Mouse (Mus musculus) heart, postnatal 4 days (tissue): ENCODE data around the gene Kcnip1. TPM values are rescaled to one million over a fixed set of nuclear protein-coding genes. Genes with fewer than 3 reads are reported as not detected.

ENCODE experiments used
- DNase-seq: peaks from one replicate; pipeline ENCODE4 v3.0.0; 2021
- total RNA-seq, 2 experiments: library from RNA; stranded (reverse); gene quantifications; 2 replicates each; pipeline ENCODE4 v1.2.3; 2021

Kcnip1 gene
- total RNA-seq, 2 experiments from 2014 or later, result not detected

DNA sequence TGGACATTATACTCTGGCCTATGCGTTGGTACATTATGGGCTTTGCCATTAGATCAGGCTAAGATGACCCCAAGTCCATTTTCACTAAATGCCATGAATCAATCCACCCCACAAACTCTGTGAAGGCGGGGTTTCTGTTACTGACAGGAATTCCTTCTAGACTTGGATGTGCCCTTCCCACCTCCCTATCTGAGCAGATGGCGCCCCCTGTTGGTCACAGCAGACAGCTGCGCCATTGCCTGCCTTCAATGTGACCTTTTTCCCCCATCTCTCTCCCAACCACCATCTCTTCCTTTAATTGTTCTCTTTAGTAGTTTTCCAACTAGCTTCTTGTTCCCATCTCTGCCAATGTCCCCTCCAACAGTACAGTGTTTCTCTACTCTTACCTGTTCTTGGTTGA, 243.0 kb downstream of the Kcnip1 start:
- DNase-seq, result no peak

DNA sequence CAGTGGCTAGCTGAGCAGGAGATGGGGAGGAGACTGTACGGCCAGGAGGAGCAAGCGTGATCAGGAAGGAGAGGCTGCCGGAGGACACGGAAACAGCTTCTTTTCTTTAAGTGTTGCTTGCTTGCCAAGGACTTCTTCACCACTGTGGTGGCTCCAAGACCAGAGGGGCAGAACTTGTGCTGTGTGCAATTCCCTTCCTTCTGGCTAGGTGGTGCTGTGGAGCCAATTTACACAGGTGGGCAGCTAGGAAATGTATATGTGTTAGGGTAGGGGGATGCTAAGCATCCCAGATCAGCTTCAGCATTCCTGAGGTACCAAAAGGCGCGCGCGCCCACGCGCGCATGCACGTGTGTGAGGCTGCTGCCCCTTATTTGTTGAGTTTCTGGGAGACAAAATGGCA, 243.5 kb downstream of the Kcnip1 start:
- no peak for DNase-seq

DNA sequence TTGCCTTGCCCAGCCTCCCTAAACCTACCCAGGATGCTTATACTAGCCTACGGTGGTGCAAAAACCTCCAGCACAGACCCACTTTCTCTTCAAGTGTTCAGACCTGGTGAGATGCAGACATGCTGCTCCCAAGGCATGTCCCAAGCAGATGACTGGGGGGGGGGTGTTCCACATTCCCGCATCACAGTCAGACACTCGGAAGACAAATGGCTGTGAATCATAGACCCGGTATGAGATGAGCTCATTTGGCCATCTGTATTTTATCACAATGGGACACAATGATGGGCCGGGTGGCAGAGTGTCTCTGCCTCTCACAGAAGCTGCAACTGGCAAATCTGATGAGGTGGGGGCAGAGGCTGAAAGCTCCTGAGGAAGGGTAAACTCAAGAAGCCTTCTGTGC, 244.2 kb downstream of the Kcnip1 start:
- DNase-seq, result no peak

DNA sequence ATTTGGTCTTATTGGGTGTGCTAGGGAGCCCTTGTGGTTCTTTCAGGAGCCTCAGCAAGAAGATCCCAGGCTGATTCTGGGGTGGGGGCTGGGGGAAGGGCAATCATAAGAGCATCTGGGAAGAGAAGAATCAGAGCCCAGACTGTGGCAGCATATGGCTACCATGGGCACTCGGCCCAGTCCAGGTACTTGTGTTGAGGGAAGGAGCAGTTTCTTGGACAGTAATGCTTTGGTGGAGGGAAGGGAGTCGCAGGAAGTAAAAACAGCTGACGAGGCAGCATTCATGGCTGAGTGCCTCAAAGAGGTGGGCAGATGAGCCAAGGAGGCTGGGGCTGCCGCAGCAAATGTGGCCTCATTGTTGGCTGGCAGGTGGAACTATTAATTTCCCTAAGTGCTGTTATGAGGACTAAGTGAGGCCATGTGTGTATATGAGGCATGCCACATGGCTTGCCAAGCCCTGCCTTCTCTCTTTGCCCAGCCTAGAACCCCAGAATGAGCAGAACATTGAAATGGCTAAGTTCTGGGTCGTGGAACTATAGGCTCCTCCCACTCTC, 245.5 kb downstream of the Kcnip1 start:
- DNase-seq, result no peak

DNA sequence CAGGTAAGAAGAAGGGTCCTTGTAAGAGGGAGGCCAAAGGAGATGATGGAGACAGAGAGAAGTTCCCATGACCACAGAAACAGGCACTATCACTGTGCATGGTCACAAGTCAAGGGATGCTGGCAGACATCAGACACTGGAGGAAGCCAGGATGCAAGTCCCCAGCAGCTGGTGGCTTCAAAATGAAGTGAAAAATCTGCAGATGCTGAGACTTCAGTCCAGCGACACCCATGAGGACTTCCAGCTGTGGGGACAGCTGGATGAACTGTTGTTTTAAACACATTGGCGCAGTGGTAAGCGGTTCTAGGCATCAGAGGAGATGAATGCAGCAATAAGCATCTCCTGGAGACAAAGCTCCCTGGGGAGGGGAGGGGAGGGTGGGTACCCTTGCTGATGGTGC, 246.6 kb downstream of the Kcnip1 start:
- DNase-seq, result peak; percentile 31

DNA sequence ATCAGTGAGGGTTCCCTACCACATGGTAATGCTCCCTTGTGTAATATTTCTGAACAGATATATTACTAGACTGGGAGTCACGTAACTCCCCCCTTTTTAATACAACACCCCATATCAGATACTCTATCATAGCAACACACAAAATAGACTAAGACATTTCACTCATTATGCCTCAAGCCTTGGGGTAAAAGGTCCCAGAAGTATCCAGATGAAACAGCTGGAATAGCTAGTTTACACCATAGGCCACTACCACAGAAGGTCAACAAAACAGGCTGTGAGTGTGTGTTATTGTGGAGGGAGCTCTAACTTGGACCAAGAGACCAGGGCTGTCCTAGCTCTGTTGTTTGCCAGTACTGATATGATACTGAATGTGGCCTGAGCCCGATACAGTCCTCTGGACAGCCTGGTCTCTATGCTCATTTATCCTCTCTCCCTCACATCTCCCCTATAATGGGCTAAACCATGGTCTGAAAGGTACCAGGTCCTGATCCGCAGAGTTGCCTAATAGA, 247.1 kb downstream of the Kcnip1 start:
- no peak for DNase-seq

DNA sequence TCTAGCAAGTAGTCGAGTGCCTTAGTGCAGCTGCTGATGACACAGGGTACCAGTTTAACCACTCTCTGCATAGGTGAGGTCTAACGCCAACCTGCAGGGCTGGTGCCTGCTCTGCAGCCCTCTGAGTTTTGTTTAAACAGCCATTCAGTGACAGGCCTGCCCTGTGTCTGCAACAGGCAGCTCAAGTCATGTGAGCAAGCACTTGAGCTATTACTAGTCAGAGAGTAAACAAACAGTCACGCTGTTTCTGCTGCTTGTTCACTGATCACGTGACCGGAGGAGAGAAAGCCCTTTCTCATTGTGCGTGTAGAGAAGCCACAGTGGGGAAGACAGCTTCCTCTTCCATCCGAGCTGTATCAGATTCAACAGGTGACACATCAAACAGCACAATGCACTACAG, 248.5 kb downstream of the Kcnip1 start:
- DNase-seq, result no peak

DNA sequence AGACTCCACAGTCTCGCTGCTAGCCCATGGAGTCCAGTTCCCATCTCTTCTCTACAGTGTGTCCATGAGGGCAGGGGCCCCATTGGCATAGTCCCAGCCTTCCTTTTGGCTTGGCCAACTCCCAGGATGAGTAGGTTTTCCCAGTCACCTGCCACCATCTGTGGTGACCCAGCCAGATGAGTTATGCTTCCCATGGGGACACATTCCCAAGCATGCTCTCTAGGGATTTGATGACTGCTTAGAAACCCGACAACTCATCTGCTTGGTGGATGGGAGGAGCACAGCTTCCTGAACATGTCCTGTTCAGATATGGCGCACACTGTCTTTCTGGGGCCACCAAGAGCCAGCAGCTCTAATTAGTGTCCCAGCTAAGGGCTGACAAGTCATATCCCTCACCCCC, 252.8 kb downstream of the Kcnip1 start:
- no peak for DNase-seq

DNA sequence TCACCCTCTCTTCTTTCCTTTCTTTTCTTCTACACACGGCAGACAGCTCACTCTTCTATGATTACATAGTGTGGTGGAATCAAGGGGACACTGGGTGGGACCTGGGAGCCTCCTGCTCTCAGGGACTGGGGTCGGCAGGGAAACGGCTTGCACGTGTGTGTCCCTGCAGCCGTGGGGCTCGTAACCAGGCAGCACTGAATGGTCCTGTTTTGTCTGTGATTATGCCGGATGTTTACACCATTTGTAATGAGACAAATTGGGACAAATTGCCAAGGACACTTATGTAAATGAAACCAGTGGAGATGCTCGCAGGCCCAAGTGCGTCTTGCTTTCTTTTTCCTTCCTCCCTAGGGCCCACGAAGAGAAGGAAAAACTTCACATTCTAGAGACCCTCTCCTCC, 256.5 kb downstream of the Kcnip1 start:
- DNase-seq, result no peak

DNA sequence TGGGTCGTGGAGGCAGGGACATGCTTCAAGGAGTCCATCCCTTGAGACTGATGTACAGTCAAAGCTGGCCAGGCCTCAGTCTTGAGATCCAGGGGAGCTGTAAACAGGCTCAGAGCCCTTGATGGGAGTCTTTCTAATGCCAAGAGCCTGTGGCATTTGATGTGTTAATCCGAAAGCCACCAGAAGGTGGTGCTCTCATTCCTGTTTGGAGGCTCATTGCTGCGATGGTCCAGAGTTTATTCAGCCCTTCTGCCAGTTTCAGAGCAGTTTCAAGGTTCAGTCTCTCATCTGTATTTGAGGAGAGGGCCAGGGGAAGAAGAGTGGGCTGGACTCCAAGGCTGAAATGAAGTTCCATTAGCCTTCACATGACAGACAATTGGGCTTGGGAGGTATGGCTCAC, 259.7 kb downstream of the Kcnip1 start:
- peak; percentile 80 for DNase-seq

DNA sequence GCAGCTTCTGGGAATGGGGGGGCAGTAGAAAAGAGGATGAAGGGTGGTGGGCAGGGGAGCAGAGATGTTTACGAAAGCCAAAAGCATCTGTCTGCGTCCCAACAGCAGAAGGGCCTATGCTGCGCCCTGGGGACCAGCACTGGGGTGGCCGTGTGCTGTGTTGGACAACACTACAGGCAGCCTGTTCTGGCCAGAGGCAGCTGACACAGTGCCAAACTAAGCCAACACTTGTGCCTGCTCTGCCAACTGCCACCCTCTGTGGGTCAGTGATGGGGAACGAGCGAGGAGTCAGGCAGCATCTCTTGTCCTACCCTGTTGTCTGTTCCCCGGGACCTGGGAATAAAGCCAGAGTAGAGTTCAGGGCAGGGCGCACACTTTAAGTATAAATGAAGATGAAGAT, 260.6 kb downstream of the Kcnip1 start:
- DNase-seq, result no peak

DNA sequence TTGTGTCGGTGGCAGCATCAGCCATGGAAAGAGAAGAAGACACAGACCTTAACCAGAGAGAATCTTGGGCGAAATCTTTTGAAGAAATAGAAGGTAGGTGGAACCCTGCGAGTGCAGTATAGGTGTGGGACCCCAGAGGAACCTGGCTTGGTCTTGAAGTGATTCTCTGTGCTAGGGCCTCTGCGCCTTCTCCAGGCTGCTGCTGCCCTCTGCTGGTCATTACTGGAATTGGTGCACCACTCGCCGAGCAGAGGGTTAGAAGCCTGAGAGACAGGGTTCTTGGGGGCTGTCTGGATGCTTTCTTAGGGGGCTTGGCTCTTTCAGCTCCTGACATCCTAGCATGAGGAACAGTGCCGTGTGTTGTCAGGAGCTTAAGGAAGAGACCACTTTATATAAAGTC, 271.7 kb downstream of the Kcnip1 start:
- DNase-seq, result peak; percentile 77

DNA sequence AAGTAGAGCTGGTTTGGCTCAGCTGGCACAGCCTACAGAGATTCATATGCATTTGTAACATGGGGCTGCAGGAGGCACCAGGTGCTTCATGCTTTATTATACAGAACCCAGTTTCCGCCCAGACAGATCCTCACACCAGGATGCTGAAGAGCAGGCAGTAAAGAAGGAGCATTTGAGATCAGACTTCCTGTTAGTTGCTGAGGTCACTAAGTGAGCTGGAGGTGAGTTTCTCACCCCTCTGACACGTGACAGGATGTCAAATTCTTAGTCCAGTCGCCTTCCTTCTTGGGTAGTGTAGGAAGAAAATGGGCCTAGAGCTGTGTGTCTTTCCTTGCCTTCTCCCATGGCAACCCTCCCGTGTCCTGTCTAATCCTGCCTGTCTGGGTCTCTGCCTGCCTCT, 286.2 kb downstream of the Kcnip1 start:
- no peak for DNase-seq

DNA sequence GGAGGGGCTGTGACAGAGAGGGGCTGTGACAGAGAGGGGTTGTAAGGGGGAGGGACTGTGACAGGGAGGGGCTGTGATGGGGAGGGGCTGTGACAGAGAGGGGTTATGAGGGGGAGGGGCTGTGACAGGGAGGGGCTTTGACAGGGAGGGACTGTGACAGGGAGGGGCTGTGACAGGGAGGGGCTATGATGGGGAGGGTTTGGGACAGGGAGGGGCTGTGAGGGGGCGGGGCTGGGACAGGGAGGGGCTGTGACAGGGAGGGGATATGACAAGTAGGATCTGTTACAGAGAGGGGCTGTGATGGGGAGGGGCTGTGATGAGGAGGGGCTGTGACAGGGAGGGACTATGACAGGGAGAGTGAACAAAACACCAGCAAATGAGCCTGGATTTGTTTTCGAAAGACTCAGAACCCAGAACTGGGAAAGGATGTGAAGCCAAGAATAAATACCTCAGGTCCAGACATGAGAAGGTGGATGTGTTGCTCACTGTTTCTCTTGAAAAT, 290.9 kb downstream of the Kcnip1 start:
- DNase-seq, result no peak

DNA sequence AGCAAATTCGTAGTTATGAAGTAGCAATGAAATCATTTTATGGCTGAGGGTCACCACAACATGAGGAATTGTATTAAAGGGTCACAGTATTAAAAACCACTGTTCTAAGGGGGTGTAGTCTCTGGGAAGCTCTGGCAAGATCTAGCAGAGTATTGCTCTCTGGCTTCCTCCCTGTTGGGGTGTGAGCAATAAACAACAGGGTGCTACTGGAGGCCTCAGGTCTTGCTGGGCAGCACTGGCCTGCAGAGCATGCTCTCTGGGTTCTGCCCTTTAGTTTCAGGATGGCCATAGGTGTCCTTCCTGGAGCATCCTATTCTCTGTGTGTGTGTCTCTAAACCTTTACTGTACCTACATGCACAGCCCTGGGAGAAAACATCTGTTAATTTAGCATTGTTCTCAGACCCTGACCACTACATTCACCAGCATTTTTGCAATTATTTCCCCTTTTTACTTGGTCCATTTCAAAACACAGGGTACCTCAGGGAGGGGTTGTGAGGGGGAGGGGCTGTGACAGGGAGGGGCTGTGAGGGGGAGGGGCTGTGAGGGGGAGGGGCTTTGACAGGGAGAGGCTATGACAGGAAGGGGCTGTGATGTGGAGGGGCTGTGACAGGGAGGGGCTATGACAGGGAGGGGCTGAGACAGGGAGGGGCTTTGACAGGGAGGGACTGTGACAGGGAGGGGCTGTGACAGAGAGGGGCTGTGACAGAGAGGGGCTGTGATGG, 291.6 kb downstream of the Kcnip1 start:
- no peak for DNase-seq

DNA sequence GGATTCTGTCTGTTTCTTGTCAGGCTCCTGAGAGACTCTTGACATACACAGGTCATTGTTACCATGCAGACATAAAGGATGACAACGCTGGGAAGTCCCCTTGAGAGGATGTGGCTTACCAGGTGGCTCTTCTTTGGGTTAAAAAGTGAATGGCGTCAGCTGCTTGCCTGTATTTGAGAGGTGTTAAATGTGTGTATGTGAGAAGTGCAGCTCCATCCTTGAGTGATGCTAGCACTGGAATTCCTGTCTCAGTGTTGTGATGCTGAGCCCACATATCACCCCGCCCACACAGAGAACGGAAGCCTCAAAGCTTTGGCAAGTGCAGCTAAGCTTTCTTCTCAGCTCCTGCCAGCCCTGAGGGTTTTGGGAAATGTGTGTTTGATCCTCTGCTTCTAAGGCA, 292.2 kb downstream of the Kcnip1 start:
- no peak for DNase-seq

DNA sequence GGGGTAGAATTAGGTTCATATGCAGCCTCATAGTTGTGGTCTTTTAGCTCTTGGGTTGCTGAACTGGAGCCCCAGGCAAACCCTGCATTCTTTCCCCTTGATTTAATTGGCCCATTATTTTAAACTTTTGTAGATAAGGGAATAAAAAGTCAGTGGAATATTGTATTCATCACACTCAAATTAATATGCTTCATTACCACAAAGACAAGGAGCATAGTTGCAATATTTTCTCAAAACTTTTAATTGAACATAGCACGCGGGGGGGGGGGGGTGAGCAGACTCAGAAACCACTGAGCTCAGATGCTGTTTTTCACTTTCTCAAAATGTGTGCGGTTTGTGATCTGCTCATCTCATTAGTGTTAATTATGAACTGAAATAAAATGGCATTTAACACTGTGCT, 302.8 kb downstream of the Kcnip1 start:
- DNase-seq, result no peak

DNA sequence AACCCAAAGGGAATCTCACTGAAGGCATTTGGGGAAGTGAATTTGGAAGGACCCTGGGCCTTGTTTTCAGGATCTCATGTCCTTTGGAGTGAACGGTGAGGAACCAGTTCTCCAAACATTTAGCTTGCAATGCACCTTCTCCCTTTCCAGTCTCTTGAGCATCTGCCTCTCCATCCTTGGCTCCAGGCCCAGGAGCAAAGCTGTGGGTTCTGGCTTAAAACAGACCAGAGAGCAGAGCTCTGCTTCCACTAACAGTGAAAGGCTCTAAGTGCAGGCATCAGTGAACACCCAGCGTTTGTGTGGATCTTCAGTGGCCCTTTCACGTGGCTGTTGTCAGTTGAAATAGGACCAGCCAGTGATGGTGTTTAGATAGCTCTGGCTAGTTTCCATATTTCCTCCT, 307.0 kb downstream of the Kcnip1 start:
- DNase-seq, result no peak

DNA sequence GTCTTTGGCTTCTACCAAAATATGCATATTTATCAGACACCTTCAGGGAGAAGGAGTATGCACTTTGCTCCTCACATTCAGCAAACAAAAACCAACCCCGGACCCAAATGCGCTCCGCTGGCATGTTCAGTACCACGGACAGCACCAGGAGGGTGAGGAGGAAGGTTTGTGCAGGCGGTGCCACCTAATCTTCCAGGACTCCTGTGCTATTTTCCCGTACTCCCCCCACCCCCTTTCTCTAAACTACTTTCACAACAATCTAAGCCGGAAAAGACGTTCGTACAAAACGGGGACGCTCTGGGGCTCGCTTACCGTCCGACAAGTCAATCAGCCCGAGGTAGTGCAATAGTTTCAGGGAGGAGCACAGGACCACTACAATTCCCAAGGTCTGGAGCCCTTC, 312.8 kb downstream of the Kcnip1 start:
- DNase-seq, result peak; percentile 71

DNA sequence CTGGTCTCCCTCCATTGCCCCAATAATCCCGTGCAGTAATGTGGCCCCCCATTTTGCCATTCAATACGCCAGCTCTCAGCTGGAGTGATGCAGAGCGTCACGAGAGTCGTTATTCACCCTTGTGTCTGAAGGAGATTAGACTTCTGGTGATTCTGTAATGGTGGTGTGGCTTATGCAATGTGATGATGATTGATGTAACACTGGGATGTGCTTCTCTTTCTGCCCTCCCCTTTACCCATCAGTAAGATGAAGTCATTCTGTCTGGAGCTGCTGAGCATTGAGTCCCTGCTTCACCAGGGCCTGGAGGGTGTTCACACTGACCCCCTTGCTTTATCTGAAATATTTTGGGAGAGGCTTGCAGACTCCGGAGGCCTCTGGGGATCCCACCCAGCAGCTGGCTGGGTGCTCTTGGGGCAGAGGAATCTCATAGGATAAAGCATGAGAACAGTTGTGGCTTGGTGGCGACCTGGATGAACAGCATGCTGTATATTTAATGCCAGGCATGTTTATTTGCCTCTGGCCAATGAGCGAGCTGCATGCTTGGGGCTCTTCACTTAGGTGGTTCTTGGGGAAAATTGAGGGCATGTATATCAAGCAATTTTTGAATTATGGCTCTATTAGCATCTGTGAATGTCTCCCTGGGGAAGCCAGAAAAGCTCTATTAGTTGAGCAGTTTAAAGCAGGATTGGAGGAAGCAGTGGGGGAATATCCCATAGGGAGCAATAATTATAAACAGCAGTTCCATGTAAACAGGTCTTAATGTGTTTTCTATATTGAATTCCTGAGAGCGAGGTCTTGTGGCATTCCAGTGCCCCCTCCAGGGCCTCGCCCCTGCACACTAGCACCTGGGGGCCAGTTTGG, 322.6 kb downstream of the Kcnip1 start:
- no peak for DNase-seq

DNA sequence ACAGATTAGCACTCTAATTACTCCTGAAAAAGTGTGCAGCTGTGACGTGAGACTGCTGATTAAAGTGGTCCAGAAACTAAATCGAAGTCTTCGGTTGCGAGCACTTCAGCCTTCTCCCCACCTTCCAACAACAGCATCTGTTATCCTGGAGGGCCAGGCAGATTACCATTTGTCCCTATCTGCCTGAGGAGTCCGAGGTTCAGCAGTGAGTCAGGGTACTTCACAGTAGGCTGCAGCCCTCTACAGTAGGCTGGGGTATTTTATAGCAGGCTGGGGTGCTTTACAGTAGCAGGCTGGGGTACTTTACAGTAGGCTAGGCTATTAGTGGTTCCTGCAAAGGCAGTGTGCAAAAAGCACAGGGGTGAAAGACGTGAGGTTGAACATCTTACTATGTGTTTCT, 324.6 kb downstream of the Kcnip1 start:
- no peak for DNase-seq

DNA sequence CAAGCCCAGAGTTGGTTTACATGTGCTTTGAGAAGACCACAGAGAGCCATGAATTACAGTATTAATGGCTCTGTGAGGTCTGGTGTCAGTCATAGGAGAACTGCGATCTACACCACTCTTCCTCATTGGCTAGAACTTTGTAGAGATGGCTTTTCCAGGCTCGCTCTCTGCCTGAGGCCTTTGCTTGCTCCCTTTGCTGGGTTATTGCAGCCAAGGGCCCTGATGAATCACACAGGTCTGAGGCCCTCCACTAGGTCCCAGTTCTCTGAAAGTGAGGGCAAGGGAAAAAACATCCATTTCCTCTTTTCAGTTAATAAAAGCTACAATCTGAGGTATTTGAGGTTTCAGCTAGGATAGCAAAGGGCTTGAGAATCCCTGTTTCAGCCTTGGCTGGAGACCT, 329.4 kb downstream of the Kcnip1 start:
- DNase-seq, result no peak
